ENCODE assay signal across 12 mouse cellular contexts in genomic region chr3:123298283-123298682, GRCm38 (mm10). TPM values are rescaled to one million over a fixed set of nuclear protein-coding genes. Genes with fewer than 3 reads are reported as not detected.
DNase-seq lines count a peak whose midpoint lies in the region; ATAC-seq lines count a peak whose summit lies in the region.
"Had no signal": no experiment of that assay in that cellular context is flagged by ENCODE, and none has a peak within 500 bp of the region (broad histone marks: within the 10 kb centered on the region; RNA-seq: fewer than 3 reads in every experiment).

No protein-coding gene starts in this region.

- peaks cover 15% of the 10 kb centered on the region for H3K4me1 ChIP-seq in forebrain, embryonic 15.5 days
- peaks cover 7% of the 10 kb centered on the region; the same call in 1 of the 2 replicates for H3K4me1 ChIP-seq in forebrain, embryonic 10.5 days
- H3K4me1 ChIP-seq: kidney, embryonic 15.5 days had no signal

- H3K36me3 ChIP-seq in forebrain, embryonic 15.5 days = peaks cover 3% of the 10 kb centered on the region; the same call in 1 of the 2 replicates
- peaks cover 6% of the 10 kb centered on the region; the same call in 1 of the 2 replicates for H3K36me3 ChIP-seq in forebrain, embryonic 10.5 days (replicated peaks)

- no peaks in the 10 kb centered on the region for H3K27me3 ChIP-seq in forebrain, embryonic 15.5 days
- no peaks in the 10 kb centered on the region for H3K27me3 ChIP-seq in forebrain, embryonic 10.5 days (ENCODE audit: poor library complexity, severe bottlenecking)
- H3K27me3 ChIP-seq: kidney, embryonic 15.5 days had no signal

- WGBS in forebrain, embryonic 15.5 days = 55% methylated on average over 9 of the region's 9 CpGs
- WGBS in forebrain, embryonic 10.5 days = 92% methylated on average over 9 of the region's 9 CpGs

- peak; percentile 92 for ATAC-seq in forebrain, embryonic 15.5 days (replicated peaks)
- ATAC-seq in activated CD4-positive, CD25-positive, alpha-beta regulatory T cell, adult 4 months = no peak

- H3K27ac ChIP-seq in forebrain, embryonic 15.5 days (replicated peaks) = peak overlapping the region; percentile 74
- no peak overlapping the region for H3K27ac ChIP-seq in forebrain, embryonic 10.5 days
- H3K27ac ChIP-seq: embryonic facial prominence, embryonic 10.5 days; kidney, embryonic 15.5 days; liver, embryonic 14.5 days had no signal

- no peak overlapping the region for H3K9ac ChIP-seq in forebrain, embryonic 15.5 days (replicated peaks)
- H3K9ac ChIP-seq: kidney, embryonic 15.5 days; liver, embryonic 14.5 days had no signal

- no peak for DNase-seq in forebrain, embryonic 10.5 days (ENCODE audit: extremely low spot score, low spot score)
- peak; percentile 73 to 78 for DNase-seq in frontal cortex, postnatal 10 days (ENCODE audit: low spot score in 2 of 2)
- DNase-seq in left cerebral cortex, adult 18-20 months (ENCODE audit: low spot score in 2 of 2) = peak; percentile 90 to 95
- peak; percentile 78 for DNase-seq in right cerebral cortex, postnatal 4 days
- DNase-seq in embryo, embryonic 11 days = no peak
- DNase-seq in retina, postnatal 1 day = no peak
- DNase-seq: heart, postnatal 10 days had no signal

- H3K9me3 ChIP-seq in forebrain, embryonic 15.5 days = no peaks in the 10 kb centered on the region
- peaks cover 3% of the 10 kb centered on the region; the same call in 1 of the 2 replicates for H3K9me3 ChIP-seq in forebrain, embryonic 10.5 days
- H3K9me3 ChIP-seq: kidney, embryonic 15.5 days had no signal

- no peak overlapping the region for H3K4me2 ChIP-seq in forebrain, embryonic 15.5 days (replicated peaks)
- H3K4me2 ChIP-seq: kidney, embryonic 15.5 days had no signal

- no peak overlapping the region for H3K4me3 ChIP-seq in forebrain, embryonic 15.5 days
- H3K4me3 ChIP-seq in forebrain, embryonic 10.5 days = no peak overlapping the region
- H3K4me3 ChIP-seq: embryonic facial prominence, embryonic 10.5 days; kidney, embryonic 15.5 days had no signal

RNA-seq across cellular contexts. Expression of gene Sec24d, which starts 31.0 kb away (rescaled TPM):
- polyA plus RNA-seq in forebrain, embryonic 15.5 days (2015; fragmentation: Nextera tagmentation; extraction: Ambion mirVana) = 16.0 and 19.3 TPM in 2 replicates
- 16.9 and 18.0 TPM in 2 replicates for polyA plus RNA-seq in forebrain, embryonic 10.5 days (2016; fragmentation: Nextera tagmentation; extraction: Ambion mirVana)
- 10 to 100 TPM; 12.6 to 13.2 TPM for total RNA-seq in left cerebral cortex, adult 18-20 months (2021)
- polyA plus RNA-seq in activated CD4-positive, CD25-positive, alpha-beta regulatory T cell, adult 4 months (2017; shearing (Covaris generic)) = 10 to 100 TPM; 12.8 to 19.5 TPM

Comparison
In these comparisons a context has a peak if more than half of its experiments do, and no peak if none do; other contexts are left out.
1. DNase-seq: peak in frontal cortex, postnatal 10 days (2 of 2), left cerebral cortex, adult 18-20 months (2 of 2) and right cerebral cortex, postnatal 4 days (single experiment); none in forebrain, embryonic 10.5 days (single experiment), embryo, embryonic 11 days (single experiment) and retina, postnatal 1 day (single experiment).